Mouse (Mus musculus): Measurements from ENCODE around the gene Dlgap5. TPM values are rescaled to one million over a fixed set of nuclear protein-coding genes. Genes with fewer than 3 reads are reported as not detected.
"Not testable (repeated sequence)": the region's sequence is repeated elsewhere in the genome, so short reads cannot be mapped to it uniquely, and the experiment has no call there.

Dlgap5 gene
- total and polyA plus RNA-seq, 2 experiments from 2014 or later: 5.5 to 10.0 TPM

- no peak overlapping the region for H3K9ac ChIP-seq (replicated peaks; ENCODE audit: low read length)
- H3K4me1 ChIP-seq (ENCODE audit: insufficient read depth, low read length): no peaks in the 10 kb centered on the region
- no peak overlapping the region for H3K27ac ChIP-seq
- 66% methylated on average over 4 of the region's 4 CpGs for WGBS
- H3K4me2 ChIP-seq (ENCODE audit: low read depth, low read length): no peak overlapping the region
- H3K4me3 ChIP-seq (ENCODE audit: low read length): no peak overlapping the region
- DNase-seq (ENCODE audit: low spot score) (no peak), ATAC-seq (no peak)
- TF ChIP-seq CTCF (IDR thresholded peaks at IDR 0.05; ENCODE audit: low read depth): no peak
- H3K27me3 ChIP-seq (ENCODE audit: insufficient read depth, low read length): no peaks in the 10 kb centered on the region
- no peaks in the 10 kb centered on the region for H3K36me3 ChIP-seq (ENCODE audit: insufficient read depth, low read length)
- no peaks in the 10 kb centered on the region for H3K9me3 ChIP-seq (ENCODE audit: low read length)
Observed at GRCm38 (mm10) chr14:47459556-47459955, 41.3 kb upstream of the Dlgap5 start.

- H3K9ac ChIP-seq (replicated peaks; ENCODE audit: low read length); H3K9me3 ChIP-seq (ENCODE audit: low read length); H3K36me3 ChIP-seq (ENCODE audit: insufficient read depth, low read length); H3K4me1 ChIP-seq (ENCODE audit: insufficient read depth, low read length); H3K27me3 ChIP-seq (ENCODE audit: insufficient read depth, low read length); H3K4me2 ChIP-seq (ENCODE audit: low read depth, low read length); DNase-seq (ENCODE audit: low spot score); H3K4me3 ChIP-seq (ENCODE audit: low read length); ATAC-seq; H3K27ac ChIP-seq: not testable (repeated sequence)
- WGBS: 93% methylated on average over 2 of the region's 5 CpGs
Observed at GRCm38 (mm10) chr14:47450121-47450520, 31.9 kb upstream of the Dlgap5 start, which contains the start of gene Fbxo34. Fbxo34 (plus strand) TSS chr14:47450421.

- no peaks in the 10 kb centered on the region for H3K36me3 ChIP-seq (ENCODE audit: insufficient read depth, low read length)
- DNase-seq (ENCODE audit: low spot score) (no peak), ATAC-seq (no peak)
- H3K4me1 ChIP-seq (ENCODE audit: insufficient read depth, low read length): no peaks in the 10 kb centered on the region
- H3K27me3 ChIP-seq (ENCODE audit: insufficient read depth, low read length): no peaks in the 10 kb centered on the region
- no peaks in the 10 kb centered on the region for H3K9me3 ChIP-seq (ENCODE audit: low read length)
- no peak overlapping the region for H3K4me2 ChIP-seq (ENCODE audit: low read depth, low read length)
- TF ChIP-seq CTCF (IDR thresholded peaks at IDR 0.05; ENCODE audit: low read depth): no peak
- no peak overlapping the region for H3K27ac ChIP-seq
- no peak overlapping the region for H3K4me3 ChIP-seq (ENCODE audit: low read length)
- WGBS: 61% methylated on average over 9 of the region's 9 CpGs
- H3K9ac ChIP-seq (replicated peaks; ENCODE audit: low read length): no peak overlapping the region
Observed at GRCm38 (mm10) chr14:47445331-47446095, 27.3 kb upstream of the Dlgap5 start.

- DNase-seq (ENCODE audit: low spot score) (no peak), ATAC-seq (no peak)
- H3K4me2 ChIP-seq (ENCODE audit: low read depth, low read length): no peak overlapping the region
- H3K27me3 ChIP-seq (ENCODE audit: insufficient read depth, low read length): no peaks in the 10 kb centered on the region
- no peak overlapping the region for H3K27ac ChIP-seq
- H3K4me1 ChIP-seq (ENCODE audit: insufficient read depth, low read length): no peaks in the 10 kb centered on the region
- whole genome bisulfite sequencing: 68% methylated on average over 2 of the region's 2 CpGs
- H3K4me3 ChIP-seq (ENCODE audit: low read length): no peak overlapping the region
- no peak for TF ChIP-seq CTCF (IDR thresholded peaks at IDR 0.05; ENCODE audit: low read depth)
- H3K9ac ChIP-seq (replicated peaks; ENCODE audit: low read length): no peak overlapping the region
- H3K36me3 ChIP-seq (ENCODE audit: insufficient read depth, low read length): no peaks in the 10 kb centered on the region
- 0 out of 2 replicates have a peak, but pooled peaks cover 5% of the 10 kb centered on the region for H3K9me3 ChIP-seq (ENCODE audit: low read length)
Observed at GRCm38 (mm10) chr14:47444907-47445306, 26.7 kb upstream of the Dlgap5 start.

- DNase-seq (ENCODE audit: low spot score): no peak
- 68% methylated on average over 3 of the region's 3 CpGs for WGBS
Observed at GRCm38 (mm10) chr14:47438947-47439346, 20.7 kb upstream of the Dlgap5 start.

GRCm38 (mm10) chr14:47432987-47433386, 14.8 kb upstream of the Dlgap5 start:
- H3K36me3 ChIP-seq (ENCODE audit: insufficient read depth, low read length): no peaks in the 10 kb centered on the region
- H3K9me3 ChIP-seq (ENCODE audit: low read length): no peaks in the 10 kb centered on the region
- ATAC-seq (no peak), DNase-seq (ENCODE audit: low spot score) (peak; percentile 17)
- H3K9ac ChIP-seq (replicated peaks; ENCODE audit: low read length): no peak overlapping the region
- TF ChIP-seq CTCF (IDR thresholded peaks at IDR 0.05; ENCODE audit: low read depth): peak; percentile 44
- no peak overlapping the region for H3K27ac ChIP-seq
- H3K4me2 ChIP-seq (ENCODE audit: low read depth, low read length): no peak overlapping the region
- no peaks in the 10 kb centered on the region for H3K27me3 ChIP-seq (ENCODE audit: insufficient read depth, low read length)
- H3K4me1 ChIP-seq (ENCODE audit: insufficient read depth, low read length): no peaks in the 10 kb centered on the region
- no peak overlapping the region for H3K4me3 ChIP-seq (ENCODE audit: low read length)

More at GRCm38 (mm10) chr14:47438947-47439346, 20.7 kb upstream of the Dlgap5 start:
- Histone ChIP-seq H3K27me3 (ENCODE audit: insufficient read depth, low read length) (no peaks in the 10 kb centered on the region), H3K36me3 (ENCODE audit: insufficient read depth, low read length) (no peaks in the 10 kb centered on the region), H3K9ac (replicated peaks; ENCODE audit: low read length) (no peak overlapping the region), H3K9me3 (ENCODE audit: low read length) (0 out of 2 replicates have a peak, but pooled peaks cover 6% of the 10 kb centered on the region), H3K4me2 (ENCODE audit: low read depth, low read length) (no peak overlapping the region), H3K4me3 (ENCODE audit: low read length) (no peak overlapping the region), H3K4me1 (ENCODE audit: insufficient read depth, low read length) (no peaks in the 10 kb centered on the region), H3K27ac (no peak overlapping the region)
- no peak for TF ChIP-seq CTCF (IDR thresholded peaks at IDR 0.05; ENCODE audit: low read depth)
- no peak for ATAC-seq

GRCm38 (mm10) chr14:47422466-47422865, 4.3 kb upstream of the Dlgap5 start:
- 77% methylated on average over 4 of the region's 4 CpGs for WGBS
- no peaks in the 10 kb centered on the region for H3K9me3 ChIP-seq (ENCODE audit: low read length)
- no peak overlapping the region for H3K4me3 ChIP-seq (ENCODE audit: low read length)

More at GRCm38 (mm10) chr14:47422466-47422865, 4.3 kb upstream of the Dlgap5 start:
- TF ChIP-seq CTCF (IDR thresholded peaks at IDR 0.05; ENCODE audit: low read depth): no peak
- Histone ChIP-seq H3K27me3 (ENCODE audit: insufficient read depth, low read length) (no peaks in the 10 kb centered on the region), H3K9ac (replicated peaks; ENCODE audit: low read length) (no peak overlapping the region), H3K4me1 (ENCODE audit: insufficient read depth, low read length) (no peaks in the 10 kb centered on the region), H3K36me3 (ENCODE audit: insufficient read depth, low read length) (no peaks in the 10 kb centered on the region), H3K4me2 (ENCODE audit: low read depth, low read length) (no peak overlapping the region), H3K27ac (no peak overlapping the region)
- no peak for ATAC-seq
- DNase-seq (ENCODE audit: low spot score): no peak
